ENCODE assay signal across 20 mouse cellular contexts in genomic region chr2:74925968-74926814, GRCm38 (mm10).
DNase-seq lines count a peak whose midpoint lies in the region; ATAC-seq and TF ChIP-seq lines count a peak whose summit lies in the region.
"Had no signal": no experiment of that assay in that cellular context is flagged by ENCODE, and none has a peak within 500 bp of the region (broad histone marks: within the 10 kb centered on the region; RNA-seq: fewer than 3 reads in every experiment).

No protein-coding gene starts in this region.

- no peak for TF ChIP-seq POLR2A in limb, embryonic 14.5 days (IDR thresholded peaks at IDR 0.05; ENCODE audit: borderline replicate concordance, extremely low read depth, insufficient read depth, insufficient read length)

- 0 out of 2 replicates have a peak overlapping the region, but pooled peaks have one; percentile 6 for H3K27ac ChIP-seq in kidney, embryonic 15.5 days
- H3K27ac ChIP-seq in limb, embryonic 14.5 days (replicated peaks; ENCODE audit: low read depth, low read length): no peak overlapping the region
- H3K27ac ChIP-seq: hindbrain, embryonic 10.5 days; liver, embryonic 14.5 days; midbrain, embryonic 12.5 days had no signal

- H3K4me3 ChIP-seq in kidney, embryonic 15.5 days (replicated peaks): no peak overlapping the region
- no peak overlapping the region for H3K4me3 ChIP-seq in limb, embryonic 14.5 days (replicated peaks; ENCODE audit: low read length)
- H3K4me3 ChIP-seq: hindbrain, embryonic 10.5 days; midbrain, embryonic 12.5 days had no signal

- no peaks in the 10 kb centered on the region for H3K36me3 ChIP-seq in kidney, embryonic 15.5 days
- no peaks in the 10 kb centered on the region for H3K36me3 ChIP-seq in limb, embryonic 14.5 days (ENCODE audit: control insufficient read depth, insufficient read depth, low read length)
- H3K36me3 ChIP-seq: hindbrain, embryonic 10.5 days; midbrain, embryonic 12.5 days had no signal

- peaks cover 21% of the 10 kb centered on the region for H3K4me1 ChIP-seq in kidney, embryonic 15.5 days
- peaks cover 11% of the 10 kb centered on the region; the same call in 1 of the 2 replicates for H3K4me1 ChIP-seq in limb, embryonic 14.5 days (ENCODE audit: control insufficient read depth, insufficient read depth, low read length)
- H3K4me1 ChIP-seq: midbrain, embryonic 12.5 days had no signal

- 0 out of 2 replicates have a peak overlapping the region, but pooled peaks have one; percentile 1 for H3K4me2 ChIP-seq in kidney, embryonic 15.5 days
- no peak overlapping the region for H3K4me2 ChIP-seq in limb, embryonic 14.5 days (replicated peaks; ENCODE audit: low read depth, low read length, severe bottlenecking)
- H3K4me2 ChIP-seq: midbrain, embryonic 12.5 days had no signal

- WGBS in kidney, embryonic 15.5 days: 57% methylated on average over 22 of the region's 22 CpGs
- 51% methylated on average over 22 of the region's 22 CpGs for WGBS in limb, embryonic 14.5 days

- DNase-seq in embryo, embryonic 11 days: peak; percentile 35
- no peak for DNase-seq in embryo, embryonic 9.5 days (ENCODE audit: extremely low spot score)
- no peak for DNase-seq in kidney, adult 18-20 months
- peak; percentile 70 for DNase-seq in limb, embryonic 14.5 days (ENCODE audit: low spot score)
- no peak for DNase-seq in left cerebral cortex, postnatal 14 days (ENCODE audit: low spot score in 2 of 2)
- DNase-seq in cerebellum, adult 18-20 months: no peak
- DNase-seq: adrenal gland, adult 8-10 months; cerebellum, postnatal 25 days; gastrocnemius, postnatal 14 days; kidney, postnatal 25 days; lung, postnatal 10 days; right cerebral cortex, postnatal 25 days; thymus, adult 18-20 months had no signal

- intact Hi-C loops in left cerebral cortex, postnatal 14 days (cut with DNase I): no loop called here

- peaks cover 6% of the 10 kb centered on the region; the same call in 1 of the 2 replicates for H3K27me3 ChIP-seq in kidney, embryonic 15.5 days
- H3K27me3 ChIP-seq in limb, embryonic 14.5 days (ENCODE audit: control insufficient read depth, insufficient read depth, low read length): 0 out of 2 replicates have a peak, but pooled peaks cover 8% of the 10 kb centered on the region
- H3K27me3 ChIP-seq: midbrain, embryonic 12.5 days had no signal

- H3K9me3 ChIP-seq in kidney, embryonic 15.5 days (replicated peaks): no peaks in the 10 kb centered on the region
- no peaks in the 10 kb centered on the region for H3K9me3 ChIP-seq in limb, embryonic 14.5 days (ENCODE audit: control insufficient read depth, low read length)
- H3K9me3 ChIP-seq: hindbrain, embryonic 10.5 days; midbrain, embryonic 12.5 days had no signal

- no peak overlapping the region for H3K9ac ChIP-seq in kidney, embryonic 15.5 days
- no peak overlapping the region for H3K9ac ChIP-seq in limb, embryonic 14.5 days (ENCODE audit: low read depth, low read length, severe bottlenecking)
- H3K9ac ChIP-seq: liver, embryonic 14.5 days; midbrain, embryonic 12.5 days had no signal

- ATAC-seq in kidney, embryonic 15.5 days (replicated peaks; ENCODE audit: low FRiP score): no peak
- ATAC-seq in common myeloid progenitor, adult 5-6 weeks (replicated peaks; ENCODE audit: low read depth, poor library complexity, severe bottlenecking): peak; percentile 96
- ATAC-seq in limb, embryonic 14.5 days (ENCODE audit: low FRiP score, low read depth): peak; percentile 90
- ATAC-seq: forebrain, embryonic 14.5 days; intestine, embryonic 16.5 days had no signal

Comparison
In these comparisons a context has a peak if more than half of its experiments do, and no peak if none do; other contexts are left out.
1. DNase-seq: peak in embryo, embryonic 11 days (single experiment) and limb, embryonic 14.5 days (single experiment); none in embryo, embryonic 9.5 days (single experiment), kidney, adult 18-20 months (single experiment), left cerebral cortex, postnatal 14 days (0 of 2) and cerebellum, adult 18-20 months (0 of 2).